Mouse (Mus musculus): Measurements from ENCODE around the gene Gm6880. TPM values are rescaled to one million over a fixed set of nuclear protein-coding genes. Genes with fewer than 3 reads are reported as not detected.

Gm6880 gene
- not detected for polyA plus RNA-seq (2015; fragmentation: Illumina TruSeq; extraction: RNeasy Lipid Tissue Mini Kit (QIAGEN cat#74804); ENCODE audit: low read depth, low replicate concordance)

DNA sequence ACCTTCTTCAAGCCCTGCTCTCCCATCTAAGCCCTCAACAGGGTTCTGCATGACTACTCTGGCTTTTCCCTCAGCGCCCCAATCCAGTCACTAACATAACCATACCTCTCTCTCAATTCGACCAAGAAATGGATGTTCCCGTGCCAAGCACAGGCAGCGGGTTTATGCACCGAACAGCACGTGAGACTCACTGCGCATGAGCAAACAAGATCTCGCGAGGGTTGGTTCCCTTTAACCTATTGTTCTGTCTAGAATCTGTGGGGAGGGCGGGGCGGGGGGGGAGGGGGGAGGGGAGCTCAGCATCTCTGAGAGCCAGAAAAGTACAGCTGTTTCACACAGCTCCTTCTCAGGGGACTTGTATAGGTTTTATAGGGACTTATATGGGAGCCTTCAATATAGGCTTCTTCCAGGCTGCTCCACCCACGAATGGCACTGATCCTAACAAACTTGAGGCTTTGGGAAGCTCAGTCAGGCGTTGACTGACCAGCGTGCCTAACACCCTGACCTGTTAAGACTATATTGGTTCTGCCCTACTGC lies at the start of gene Gm6880:
Gm6880 (minus strand) TSS at position 51 of the 537 bp plus-strand sequence.

Other genes with a start within 250 kb of the Gm6880 start
- gene Flna, start 231.6 kb downstream of the Gm6880 start, polyA plus RNA-seq (2015; fragmentation: Illumina TruSeq; extraction: RNeasy Lipid Tissue Mini Kit (QIAGEN cat#74804); ENCODE audit: low read depth, low replicate concordance), result 64.8 TPM
- gene Emd, start 226.7 kb downstream of the Gm6880 start, polyA plus RNA-seq (2015; fragmentation: Illumina TruSeq; extraction: RNeasy Lipid Tissue Mini Kit (QIAGEN cat#74804); ENCODE audit: low read depth, low replicate concordance), result 53.9 TPM
- gene Rpl10, start 210.6 kb downstream of the Gm6880 start, polyA plus RNA-seq (2015; fragmentation: Illumina TruSeq; extraction: RNeasy Lipid Tissue Mini Kit (QIAGEN cat#74804); ENCODE audit: low read depth, low replicate concordance), result 1,047 TPM
- gene Taz, start 199.5 kb downstream of the Gm6880 start, polyA plus RNA-seq (2015; fragmentation: Illumina TruSeq; extraction: RNeasy Lipid Tissue Mini Kit (QIAGEN cat#74804); ENCODE audit: low read depth, low replicate concordance), result 66.8 TPM
- 3.4 TPM for gene Dnase1l1, start 199.1 kb downstream of the Gm6880 start, polyA plus RNA-seq (2015; fragmentation: Illumina TruSeq; extraction: RNeasy Lipid Tissue Mini Kit (QIAGEN cat#74804); ENCODE audit: low read depth, low replicate concordance)
- gene Atp6ap1, start 184.3 kb downstream of the Gm6880 start, polyA plus RNA-seq (2015; fragmentation: Illumina TruSeq; extraction: RNeasy Lipid Tissue Mini Kit (QIAGEN cat#74804); ENCODE audit: low read depth, low replicate concordance), result 458 TPM
- gene Gdi1, start 176.4 kb downstream of the Gm6880 start, polyA plus RNA-seq (2015; fragmentation: Illumina TruSeq; extraction: RNeasy Lipid Tissue Mini Kit (QIAGEN cat#74804); ENCODE audit: low read depth, low replicate concordance), result 590 TPM
- 37.3 TPM for gene Fam50a, start 168.4 kb downstream of the Gm6880 start, polyA plus RNA-seq (2015; fragmentation: Illumina TruSeq; extraction: RNeasy Lipid Tissue Mini Kit (QIAGEN cat#74804); ENCODE audit: low read depth, low replicate concordance)
- 19.6 TPM for gene Plxna3, start 152.3 kb downstream of the Gm6880 start, polyA plus RNA-seq (2015; fragmentation: Illumina TruSeq; extraction: RNeasy Lipid Tissue Mini Kit (QIAGEN cat#74804); ENCODE audit: low read depth, low replicate concordance)
- 45.8 TPM for gene Lage3, start 127.8 kb downstream of the Gm6880 start, polyA plus RNA-seq (2015; fragmentation: Illumina TruSeq; extraction: RNeasy Lipid Tissue Mini Kit (QIAGEN cat#74804); ENCODE audit: low read depth, low replicate concordance)
- gene Ubl4a, start 108.2 kb downstream of the Gm6880 start, polyA plus RNA-seq (2015; fragmentation: Illumina TruSeq; extraction: RNeasy Lipid Tissue Mini Kit (QIAGEN cat#74804); ENCODE audit: low read depth, low replicate concordance), result 90.0 TPM
- gene Slc10a3, start 108.0 kb downstream of the Gm6880 start, polyA plus RNA-seq (2015; fragmentation: Illumina TruSeq; extraction: RNeasy Lipid Tissue Mini Kit (QIAGEN cat#74804); ENCODE audit: low read depth, low replicate concordance), result 3.8 TPM
- 23.7 TPM for gene Fam3a, start 88.1 kb downstream of the Gm6880 start, polyA plus RNA-seq (2015; fragmentation: Illumina TruSeq; extraction: RNeasy Lipid Tissue Mini Kit (QIAGEN cat#74804); ENCODE audit: low read depth, low replicate concordance)
- gene Ikbkg, start 88.1 kb downstream of the Gm6880 start, polyA plus RNA-seq (2015; fragmentation: Illumina TruSeq; extraction: RNeasy Lipid Tissue Mini Kit (QIAGEN cat#74804); ENCODE audit: low read depth, low replicate concordance), result 24.7 TPM
- 36.5 TPM for gene G6pdx, start 52.2 kb downstream of the Gm6880 start, polyA plus RNA-seq (2015; fragmentation: Illumina TruSeq; extraction: RNeasy Lipid Tissue Mini Kit (QIAGEN cat#74804); ENCODE audit: low read depth, low replicate concordance)
- gene Olfr1326-ps1, start 93.5 kb upstream of the Gm6880 start, polyA plus RNA-seq (2015; fragmentation: Illumina TruSeq; extraction: RNeasy Lipid Tissue Mini Kit (QIAGEN cat#74804); ENCODE audit: low read depth, low replicate concordance), result not detected
- not detected for gene Olfr1325, start 111.3 kb upstream of the Gm6880 start, polyA plus RNA-seq (2015; fragmentation: Illumina TruSeq; extraction: RNeasy Lipid Tissue Mini Kit (QIAGEN cat#74804); ENCODE audit: low read depth, low replicate concordance)
- 0.16 TPM for gene Gm5640, start 164.2 kb upstream of the Gm6880 start, polyA plus RNA-seq (2015; fragmentation: Illumina TruSeq; extraction: RNeasy Lipid Tissue Mini Kit (QIAGEN cat#74804); ENCODE audit: low read depth, low replicate concordance)